Mouse (Mus musculus) common myeloid progenitor, adult 5-6 weeks (primary cell): ENCODE measurements around the gene Rhobtb1. TPM values are rescaled to one million over a fixed set of nuclear protein-coding genes. Genes with fewer than 3 reads are reported as not detected.

Experiments
- ATAC-seq: replicated peaks from 2 replicates; pipeline ENCODE4 v1.8.0; 2016; ENCODE audit warnings: low read depth, mild to moderate bottlenecking, moderate TSS enrichment, inconsistent platforms; ENCODE audit not compliant: poor library complexity, severe bottlenecking
- total RNA-seq: library from RNA; stranded (forward); fragments of 200-1000, 187-1606 nt; gene quantifications from 2 replicates; pipeline ENCODE4 v1.2.3, GENCODE M21; 2017

Gene Rhobtb1
- total RNA-seq, 1 experiment from 2014 or later: 2.2 TPM

DNA sequence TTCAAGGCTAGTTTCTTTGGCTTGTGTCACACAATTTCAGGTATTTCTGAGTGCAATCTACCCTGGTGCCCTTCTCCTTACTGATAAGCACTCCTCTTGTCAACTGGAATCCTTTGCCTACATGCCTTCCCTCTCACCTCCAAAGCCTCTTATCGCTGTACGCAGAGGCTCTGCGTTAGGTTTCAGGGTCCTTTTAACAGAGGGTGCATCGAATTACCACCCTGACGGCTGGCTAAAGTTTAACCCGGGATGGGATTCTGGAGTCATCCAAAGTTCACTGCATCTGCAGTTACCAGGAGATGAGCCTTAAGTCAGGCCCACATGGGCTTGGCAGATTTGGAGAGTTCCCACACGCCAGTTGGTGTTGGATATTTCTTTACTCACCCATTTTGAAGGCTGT is 154.4 kb downstream of the Rhobtb1 start:
- no peak for ATAC-seq

DNA sequence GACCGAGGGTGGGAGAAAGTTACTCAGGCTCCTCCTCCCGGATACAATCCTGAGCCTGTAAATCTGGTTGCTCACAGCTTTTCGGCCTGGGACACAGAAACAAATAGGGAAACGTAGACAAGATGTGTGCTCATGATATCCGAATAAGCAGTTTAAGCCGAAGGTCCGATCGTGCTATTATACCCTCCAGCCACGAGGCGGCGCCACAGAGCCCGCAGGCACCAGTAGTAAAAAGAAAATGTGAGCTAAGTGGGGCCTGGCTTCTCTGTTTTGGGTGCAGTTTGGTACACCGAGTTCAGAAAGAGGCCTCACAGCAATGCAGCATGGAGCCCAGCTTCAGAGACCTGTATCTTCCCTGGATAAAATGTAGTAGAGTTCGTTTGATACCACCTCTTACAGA is 155.0 kb downstream of the Rhobtb1 start:
- ATAC-seq: peak; percentile 65

DNA sequence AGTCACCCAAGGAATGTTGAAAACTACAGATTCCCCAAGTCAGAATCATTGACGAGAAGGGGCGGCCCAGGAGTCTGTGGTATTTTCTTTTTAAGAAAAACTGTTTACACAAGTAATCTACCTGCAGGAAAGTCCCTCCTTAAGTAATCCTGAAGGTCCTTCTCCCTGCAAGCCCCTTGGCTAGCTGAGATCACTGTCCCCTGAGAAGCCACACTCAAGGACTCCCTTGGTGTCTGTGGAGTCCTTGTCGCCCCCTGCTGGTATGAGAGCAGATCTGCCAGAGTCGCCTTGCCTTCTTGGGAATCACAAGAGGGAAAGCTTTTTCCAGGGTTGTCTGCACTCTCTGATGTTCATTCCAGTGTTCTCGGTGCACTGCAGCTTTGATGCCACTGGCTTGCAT is 155.8 kb downstream of the Rhobtb1 start:
- peak; percentile 67 for ATAC-seq

DNA sequence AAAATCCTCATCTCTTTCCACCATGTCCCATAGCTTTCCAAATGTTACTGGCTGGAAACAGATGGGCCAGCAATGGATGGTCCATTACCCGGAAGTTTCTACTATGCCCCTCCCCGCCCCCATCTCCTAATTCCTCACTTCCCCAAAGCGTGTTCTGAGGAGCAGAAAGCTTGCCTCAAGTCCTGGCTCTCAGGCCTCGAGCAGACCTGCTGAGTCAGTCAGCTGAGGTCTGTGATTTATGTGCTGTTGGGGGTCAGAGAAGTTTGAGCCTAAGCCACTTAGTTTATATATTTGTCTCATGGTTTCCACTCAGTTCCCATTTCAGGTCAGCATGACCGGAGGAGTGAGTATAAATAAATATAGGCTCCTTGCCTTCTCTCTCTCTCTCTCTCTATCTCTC is 157.9 kb downstream of the Rhobtb1 start:
- peak; percentile 80 for ATAC-seq

DNA sequence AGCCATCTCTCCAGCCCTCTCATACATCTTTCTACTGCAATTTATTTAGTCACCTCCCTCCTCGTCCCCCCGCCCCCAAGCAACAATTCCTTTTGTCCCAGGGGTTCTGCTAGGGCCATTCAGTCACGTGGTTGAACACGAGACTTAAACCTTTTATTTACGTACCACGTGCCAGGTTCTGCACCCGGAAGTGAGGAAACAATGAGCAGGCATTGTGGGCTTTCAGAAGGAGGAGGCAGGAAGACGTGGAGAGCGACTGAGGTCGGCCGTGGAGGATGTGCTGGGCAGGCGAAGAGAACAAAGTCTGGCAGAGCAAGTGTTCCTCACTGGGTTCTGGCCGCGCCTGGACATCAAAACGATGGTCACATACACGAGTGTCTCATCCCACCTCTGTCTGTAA is 160.6 kb downstream of the Rhobtb1 start:
- ATAC-seq: no peak

DNA sequence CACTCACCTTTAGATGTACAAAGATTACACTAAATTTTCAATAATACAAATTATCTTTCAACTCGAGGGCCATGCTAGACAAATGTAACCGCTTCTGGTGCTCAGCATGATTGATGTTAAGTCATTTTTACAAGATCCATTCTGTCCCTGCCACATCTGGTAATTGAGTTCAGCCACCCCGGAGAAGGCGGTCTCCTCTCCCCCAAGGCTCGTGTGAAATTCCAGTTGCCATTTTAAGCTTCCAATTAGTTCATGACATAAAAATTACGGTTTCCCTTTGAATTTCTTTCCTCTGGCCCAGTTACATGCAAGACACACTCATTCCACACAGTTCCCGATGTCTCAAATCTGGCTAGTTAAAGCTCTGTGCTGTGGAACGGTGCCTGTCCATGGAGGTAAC is 162.7 kb downstream of the Rhobtb1 start:
- no peak for ATAC-seq

DNA sequence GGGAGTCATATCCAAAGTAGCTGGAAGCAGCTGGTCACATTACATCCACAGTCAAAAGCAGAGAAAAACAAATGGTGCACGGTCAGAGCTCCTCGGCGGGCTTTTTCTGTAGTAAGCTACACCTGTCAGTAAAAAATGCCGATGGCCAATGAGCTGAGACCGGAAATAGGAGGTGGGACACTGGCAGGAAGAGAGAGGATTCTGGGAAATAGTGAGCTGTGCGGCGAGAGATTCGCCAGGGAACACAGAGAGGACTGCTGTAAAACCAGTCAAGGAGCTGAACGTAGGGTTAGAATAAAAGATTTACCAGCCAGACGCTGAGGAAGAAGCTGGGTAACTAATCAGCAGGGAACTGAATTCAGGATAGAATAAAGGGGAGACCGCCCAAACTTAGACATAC is 167.3 kb downstream of the Rhobtb1 start:
- no peak for ATAC-seq

DNA sequence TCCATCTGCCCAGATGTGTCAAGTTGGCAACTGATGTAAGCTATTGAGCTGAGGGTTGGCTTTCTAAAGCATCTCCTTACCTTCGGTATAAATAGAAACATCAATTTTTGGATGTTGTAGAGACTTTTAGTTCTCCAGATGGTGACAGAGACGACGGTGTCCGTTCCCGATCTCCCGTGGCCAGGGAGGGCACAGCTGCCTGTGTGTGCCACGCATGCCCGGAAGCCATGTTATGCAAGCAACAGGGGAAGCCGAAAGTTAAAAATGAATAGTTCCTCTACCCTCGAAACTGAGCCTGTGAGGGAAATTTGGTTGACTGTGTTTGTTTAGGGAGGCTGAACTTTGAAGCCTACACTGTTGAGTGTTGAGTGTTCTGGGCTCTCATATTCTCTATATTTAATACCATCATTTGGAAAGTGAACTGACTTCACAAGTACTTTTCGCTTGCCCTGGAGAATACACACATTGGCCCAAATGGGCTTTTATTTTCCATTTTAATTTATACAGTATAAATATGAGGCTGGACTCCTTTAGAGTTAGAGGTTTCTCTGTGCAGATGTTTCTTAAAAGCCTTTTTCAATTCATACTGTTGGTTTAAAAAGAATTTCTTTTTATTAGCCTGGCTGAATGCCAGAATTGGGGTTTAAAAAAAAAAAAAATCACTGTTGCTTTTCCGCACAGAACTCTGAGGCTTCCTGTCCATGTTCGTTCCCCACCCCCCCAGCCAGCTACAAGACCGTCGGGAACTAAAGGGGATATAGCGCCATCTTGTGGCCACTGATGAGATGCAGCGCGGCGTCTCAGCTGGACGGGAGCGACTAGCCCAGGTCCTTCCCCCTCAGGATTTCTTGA is 169.7 kb downstream of the Rhobtb1 start:
- ATAC-seq: peak; percentile 98

DNA sequence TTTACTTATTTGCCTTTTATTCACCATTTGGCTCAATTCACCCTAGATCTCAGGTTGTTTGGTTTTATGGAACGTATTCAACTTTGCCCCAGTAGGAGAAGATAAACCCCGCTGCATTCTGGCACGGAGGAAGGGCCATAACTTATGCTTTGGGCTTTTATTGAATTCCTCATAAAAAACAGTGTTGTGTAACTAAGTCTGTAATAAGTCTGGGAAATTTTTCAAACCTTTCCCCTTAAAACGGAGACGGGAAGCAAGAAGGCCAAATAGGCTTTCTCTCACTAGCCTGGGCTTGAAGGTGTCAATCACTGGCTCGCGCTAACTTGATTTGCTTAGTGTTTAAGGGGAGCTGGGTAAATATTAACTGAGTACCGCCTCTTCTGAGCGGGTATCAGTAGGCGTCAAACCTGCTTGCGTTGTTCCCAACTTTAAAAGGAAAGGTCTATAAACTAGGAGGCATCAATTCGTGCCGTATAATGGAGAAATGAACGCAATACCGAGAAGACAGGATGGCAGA is 170.3 kb downstream of the Rhobtb1 start:
- ATAC-seq: 0 out of 2 replicates have a peak, but pooled peaks have one; percentile 7

DNA sequence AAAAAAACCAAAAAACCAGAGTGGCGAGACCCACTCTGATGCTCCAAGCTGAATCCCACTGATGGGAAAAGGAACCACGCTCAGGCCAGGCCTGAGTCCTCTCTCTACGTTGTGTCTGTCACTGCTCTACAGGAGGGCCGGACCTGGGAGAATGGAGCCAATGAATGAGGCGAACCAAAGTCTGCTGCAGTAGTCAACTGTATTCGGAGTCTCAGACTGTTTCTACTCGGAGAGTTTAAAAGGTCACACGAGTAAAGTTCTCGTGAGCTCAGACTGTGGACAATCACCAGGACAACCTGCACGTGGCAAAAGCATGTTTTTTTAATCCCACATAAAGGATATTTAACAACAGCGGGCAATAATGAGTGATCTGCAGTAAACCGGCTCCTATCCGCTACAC is 172.8 kb downstream of the Rhobtb1 start:
- ATAC-seq: no peak

DNA sequence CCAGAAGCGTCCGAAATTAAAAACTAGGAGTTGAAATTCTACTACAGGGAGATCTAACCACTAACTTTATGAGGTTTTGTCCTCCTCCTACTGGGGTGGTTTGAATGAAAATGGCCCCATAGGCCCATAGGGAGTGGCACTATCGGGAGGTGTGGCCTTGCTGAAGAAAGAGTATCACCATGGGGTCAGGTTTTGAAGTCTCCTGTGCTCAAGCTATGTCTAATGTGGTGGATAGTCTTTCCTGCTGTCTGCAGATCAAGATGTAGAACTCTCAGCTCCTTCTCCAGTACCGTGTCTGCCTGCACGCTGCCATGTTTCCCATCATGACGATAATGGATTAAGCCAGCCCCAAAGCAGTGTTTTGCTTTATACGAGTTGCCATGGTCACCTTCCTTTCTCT is 173.6 kb downstream of the Rhobtb1 start:
- no peak for ATAC-seq

DNA sequence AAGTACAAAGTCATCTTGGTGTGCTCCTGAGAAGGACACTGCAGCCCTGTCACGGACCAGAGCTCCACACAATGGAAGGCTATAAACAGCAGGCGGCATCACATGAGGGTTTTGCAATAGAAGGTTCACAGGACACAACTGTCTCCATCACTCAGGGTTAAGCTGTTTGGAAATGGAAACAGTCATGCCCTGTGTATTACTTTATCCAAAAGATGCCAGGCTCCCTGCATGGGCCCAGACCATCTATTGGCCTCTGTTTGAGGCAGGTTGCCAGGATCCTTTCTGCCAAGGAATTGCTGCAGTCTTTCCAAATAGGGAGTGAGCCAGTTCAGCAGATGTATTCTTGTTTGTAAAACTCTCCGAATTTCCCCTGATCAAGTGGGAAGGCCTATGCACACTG is 175.2 kb downstream of the Rhobtb1 start:
- no peak for ATAC-seq

DNA sequence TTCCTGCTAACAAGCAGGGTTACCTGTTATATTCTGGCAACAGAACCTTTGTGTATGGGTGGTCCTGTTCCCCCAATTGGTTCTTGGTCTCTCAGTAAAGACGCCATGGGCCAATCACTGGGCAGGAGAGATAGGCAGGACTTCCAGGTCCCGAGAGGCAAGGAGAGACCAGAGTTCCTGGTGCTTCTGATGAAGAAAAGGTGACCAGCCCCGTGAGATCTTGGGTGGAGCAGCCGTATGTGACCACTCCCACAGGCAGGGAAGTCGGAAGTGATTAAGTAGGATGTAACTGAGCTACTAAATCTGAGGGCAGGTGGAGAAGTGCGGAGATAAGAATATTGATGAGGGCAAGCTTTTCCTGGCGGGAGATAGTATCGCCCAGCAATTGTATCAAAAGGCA is 176.1 kb downstream of the Rhobtb1 start:
- no peak for ATAC-seq

DNA sequence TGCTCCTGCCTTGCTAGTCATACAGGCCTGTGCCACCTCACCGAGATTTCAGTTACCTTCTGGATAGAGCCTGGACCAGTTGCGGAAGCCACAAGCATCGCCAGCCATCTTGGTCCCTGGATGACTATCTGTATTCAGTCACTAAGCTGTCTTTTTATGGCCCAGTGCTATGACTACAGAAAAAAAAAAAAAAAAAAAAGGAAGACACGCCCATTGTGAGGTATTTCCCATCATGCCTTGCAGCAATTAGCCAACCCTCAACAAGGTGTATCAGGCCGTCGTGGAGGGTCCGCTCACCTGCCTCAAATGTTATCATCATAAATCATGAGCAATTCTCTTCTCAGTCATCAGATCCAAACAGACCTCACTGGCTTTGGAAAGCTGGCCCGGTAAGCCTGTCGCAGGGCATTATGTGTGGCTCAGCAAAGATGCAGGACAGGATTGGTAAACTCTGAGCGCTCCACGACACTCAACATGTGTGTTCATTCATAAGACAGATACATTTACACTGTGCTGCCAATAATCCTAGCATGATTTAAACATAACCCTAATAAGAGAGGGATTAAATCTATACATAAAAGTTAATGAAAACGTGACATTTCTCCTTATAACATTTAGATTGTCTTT is 176.9 kb downstream of the Rhobtb1 start:
- ATAC-seq: no peak

DNA sequence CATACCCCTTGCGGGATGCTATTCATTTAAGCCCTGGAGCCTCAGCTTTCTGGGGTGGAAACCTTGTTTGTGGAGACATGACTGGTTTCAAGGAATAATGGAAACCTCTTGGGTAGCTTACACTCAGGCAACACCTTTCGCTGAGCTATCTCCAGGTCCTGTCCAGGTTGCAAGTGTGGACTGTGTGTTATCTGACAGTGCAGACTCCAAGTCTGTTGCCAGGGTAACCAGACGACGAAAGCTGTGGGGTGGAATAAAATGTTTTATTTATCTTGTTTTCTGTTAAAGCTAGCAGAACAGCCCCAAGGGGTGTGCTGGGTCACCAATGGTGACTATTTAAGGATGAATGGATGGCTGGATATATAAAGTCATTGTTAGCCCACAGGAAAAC is 177.4 kb downstream of the Rhobtb1 start:
- ATAC-seq: peak; percentile 42; the same call in 1 of the 2 replicates

DNA sequence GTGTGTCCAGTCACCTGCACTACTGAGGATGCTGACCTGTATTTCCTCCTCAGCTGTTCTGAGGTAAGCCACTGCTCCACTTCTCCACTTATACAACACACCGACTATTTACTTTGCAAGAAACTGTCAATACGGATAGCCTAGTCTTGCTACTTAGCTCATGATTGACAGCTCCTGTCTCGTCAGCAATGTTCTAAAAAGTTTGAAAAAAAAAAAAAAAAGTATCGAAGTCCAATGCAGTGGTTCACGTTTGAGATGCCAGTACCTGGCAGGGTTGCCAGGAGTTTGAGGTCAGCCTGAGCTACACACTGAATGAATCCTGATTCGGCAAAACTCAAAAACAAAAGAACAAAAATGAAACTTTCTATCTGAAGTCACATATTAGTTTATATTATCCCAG is 180.0 kb downstream of the Rhobtb1 start:
- no peak for ATAC-seq

DNA sequence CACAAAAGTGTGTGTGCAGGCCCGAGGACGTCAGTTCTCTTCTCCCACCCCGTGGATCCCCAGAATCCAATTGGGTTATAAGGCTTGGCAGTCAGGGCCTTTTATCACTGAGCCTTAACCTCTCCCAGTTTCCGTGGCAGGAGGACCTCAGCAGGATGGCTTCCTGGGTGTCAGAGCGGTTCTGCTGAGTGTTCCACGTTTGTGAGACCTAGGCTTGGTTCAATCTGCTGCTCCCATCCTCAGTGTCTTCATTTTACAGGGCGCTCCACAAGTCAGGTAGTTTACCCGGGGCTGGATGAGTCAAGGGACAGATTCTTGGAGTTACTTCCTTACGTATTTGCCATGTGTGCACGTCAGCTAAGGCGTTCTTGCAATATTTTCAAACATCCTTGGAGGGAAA is 182.0 kb downstream of the Rhobtb1 start:
- ATAC-seq: no peak

DNA sequence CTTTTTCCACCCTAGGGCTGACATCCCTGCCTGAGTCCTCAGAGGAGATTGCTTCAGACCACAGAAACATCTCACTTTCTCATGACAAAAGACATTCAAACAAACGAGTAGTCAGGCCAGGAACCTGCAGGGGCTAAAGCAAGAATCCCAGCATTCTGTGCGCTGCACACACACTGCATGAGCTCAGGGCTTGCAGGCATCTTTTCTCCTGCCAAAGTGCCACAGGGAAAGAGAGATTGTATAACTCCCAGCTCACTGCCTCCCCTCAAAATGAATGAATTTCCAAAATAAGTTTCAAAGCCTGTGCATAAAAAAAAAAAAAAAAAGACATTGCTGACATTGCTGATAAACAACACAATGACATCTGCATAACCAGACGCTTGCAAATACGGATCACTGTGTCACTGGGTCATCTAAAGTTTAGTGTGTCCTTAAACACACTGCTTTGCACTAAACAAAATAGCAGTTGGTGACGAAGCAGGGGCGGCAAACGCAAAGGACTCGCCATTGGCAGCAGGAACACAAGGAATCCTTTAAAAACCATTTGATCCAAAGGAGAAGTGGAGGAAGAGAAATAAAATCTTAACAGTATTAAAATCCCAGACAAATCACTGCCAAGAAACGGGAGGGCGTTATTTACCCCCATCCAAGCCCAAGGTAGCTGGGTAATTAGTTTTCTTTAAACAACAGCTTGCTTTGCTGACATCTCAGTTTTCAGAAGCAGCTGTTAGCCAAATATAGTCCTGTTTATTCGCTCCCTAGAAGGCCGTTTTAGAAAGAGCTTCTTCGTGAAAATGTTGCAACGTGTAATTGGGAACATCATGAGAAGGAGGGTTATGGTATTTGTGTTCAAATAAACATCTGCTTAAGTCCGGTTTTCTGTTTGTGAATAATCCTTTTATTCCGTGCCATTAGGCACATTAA is 183.3 kb downstream of the Rhobtb1 start:
- no peak for ATAC-seq

DNA sequence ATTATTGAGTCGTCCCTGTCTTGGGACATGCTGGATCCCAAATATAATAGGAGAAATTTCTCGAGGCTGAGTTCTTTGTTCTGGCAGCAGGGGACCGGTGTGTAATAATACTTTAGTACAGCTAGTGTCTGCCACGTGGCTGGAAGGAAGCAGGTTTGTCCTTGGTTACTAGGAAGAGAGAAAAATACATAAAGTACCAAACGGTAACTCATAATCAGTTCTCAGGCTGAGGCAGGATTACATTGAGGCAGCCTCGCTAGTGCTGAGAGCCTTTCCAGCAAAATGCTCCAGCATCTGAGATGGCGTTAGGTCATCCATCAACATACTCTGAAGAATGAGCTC is 183.9 kb downstream of the Rhobtb1 start:
- ATAC-seq: 0 out of 2 replicates have a peak, but pooled peaks have one; percentile 3

DNA sequence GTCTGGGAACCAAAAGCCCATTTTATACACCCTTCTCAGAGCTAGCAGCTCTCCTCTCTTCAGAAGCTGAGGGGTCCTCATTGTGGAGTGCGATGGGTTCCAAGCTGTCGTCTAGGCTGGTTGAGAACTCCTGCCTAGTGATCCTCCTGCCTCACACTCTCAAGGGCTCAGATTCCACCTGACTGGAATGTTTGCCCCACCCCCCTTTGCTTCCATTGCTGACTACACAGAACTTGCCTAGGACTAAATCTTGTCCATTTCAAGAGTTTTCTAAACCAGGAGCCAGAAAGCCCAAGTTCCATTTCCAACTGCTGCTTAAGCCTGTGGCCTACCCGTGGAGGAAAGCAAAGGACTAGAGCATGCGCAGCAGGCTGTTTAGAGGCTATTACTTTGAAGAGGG is 184.4 kb downstream of the Rhobtb1 start:
- ATAC-seq: no peak

DNA sequence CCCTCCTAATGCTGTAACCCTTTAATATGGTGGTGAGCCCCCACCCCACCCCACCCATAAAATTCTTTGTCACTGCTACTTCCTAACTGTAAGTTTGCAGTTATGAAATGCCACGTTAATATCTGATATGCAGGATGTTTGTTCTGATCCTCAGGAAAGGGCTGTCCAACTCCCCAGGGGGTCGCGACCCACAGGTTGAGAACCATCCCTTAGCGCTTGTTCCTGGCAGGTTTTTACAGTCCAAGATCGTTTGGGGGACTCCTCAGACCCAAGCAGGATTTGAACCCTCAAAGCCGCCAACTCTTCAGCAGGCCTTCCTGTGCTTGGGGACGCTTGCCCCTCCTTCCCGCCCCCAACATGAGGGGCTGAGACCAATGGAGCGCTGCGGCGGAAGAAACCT is 185.0 kb downstream of the Rhobtb1 start:
- ATAC-seq: no peak
